Mouse (Mus musculus): Measurements from ENCODE around the gene B3gnt4.

DNA sequence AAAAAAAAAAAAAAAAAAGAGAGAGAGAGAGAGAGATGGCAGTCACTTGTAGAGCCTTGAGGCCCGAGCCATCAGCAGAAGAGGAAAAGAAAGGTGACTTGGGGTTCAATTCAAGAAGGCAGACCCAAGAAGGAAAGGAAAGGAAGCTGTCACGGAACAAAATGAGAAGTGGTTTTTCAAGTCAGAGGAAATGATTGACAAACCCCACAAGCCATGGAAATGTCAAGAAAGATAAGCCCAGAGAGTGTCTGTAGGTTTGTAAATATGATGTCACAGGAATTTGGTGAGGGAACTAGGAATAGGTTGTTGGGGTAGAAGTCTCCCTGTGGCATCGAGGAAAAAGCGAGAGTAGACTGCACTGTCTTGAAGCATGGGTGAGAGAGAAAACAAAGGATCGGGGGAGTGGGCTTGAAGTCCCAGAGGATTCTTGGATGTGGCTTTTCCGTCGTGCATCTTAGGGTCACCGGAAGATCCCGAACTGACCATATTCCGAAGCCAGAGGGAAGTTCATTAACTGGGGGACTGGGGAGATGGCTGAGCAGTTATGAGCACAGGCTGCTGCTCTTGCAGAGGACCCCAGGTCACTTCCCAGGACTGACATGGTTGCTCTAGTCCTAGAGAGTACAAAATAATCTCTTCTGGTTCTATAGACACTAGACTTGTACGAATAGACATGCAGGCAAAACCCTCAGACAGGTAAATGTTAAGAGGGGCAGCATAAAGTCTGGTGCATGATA lies 22.4 kb upstream of the B3gnt4 start:
- no peak for TF ChIP-seq CTCF (IDR thresholded peaks at IDR 0.05; ENCODE audit: low read depth)
- TF ChIP-seq EP300 (IDR thresholded peaks at IDR 0.05; ENCODE audit: low read depth), result no peak
